Mouse (Mus musculus) lung, postnatal 0 days (tissue): Measurements from ENCODE around the gene Sox6.

Source experiments
- CTCF ChIP-seq: IDR thresholded peaks from 2 replicates; pipeline ENCODE4 v1.5.1; 2016; ENCODE audit warnings: antibody characterized with exemption, mild to moderate bottlenecking
- EP300 ChIP-seq: IDR thresholded peaks from 2 replicates; pipeline ENCODE4 v1.6.1; 2016; ENCODE audit warnings: antibody characterized with exemption, mild to moderate bottlenecking, control low read depth

DNA sequence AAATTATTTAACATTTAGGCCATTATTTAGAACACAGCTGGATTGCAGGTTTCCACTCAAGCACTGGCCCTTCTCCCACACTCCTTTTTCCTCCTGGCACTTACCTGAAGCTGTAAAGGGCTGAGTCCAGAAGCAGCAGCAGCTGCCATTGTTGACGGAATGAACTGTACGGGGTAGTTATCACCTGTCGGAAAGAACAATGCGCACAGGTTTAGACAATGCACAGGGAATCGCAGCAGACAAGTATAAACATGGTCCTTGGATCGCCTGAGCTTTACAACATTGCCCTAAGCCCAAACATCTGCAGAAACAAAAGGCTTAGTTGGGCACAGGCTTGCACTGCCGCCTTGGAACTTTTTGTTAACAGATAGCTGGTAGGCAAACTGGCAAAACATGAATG is 458.1 kb downstream of the Sox6 start:
- TF ChIP-seq CTCF, result no peak
- no peak for TF ChIP-seq EP300
